Mouse (Mus musculus) mesoderm, embryonic 11.5 days (tissue): ENCODE data around the gene Fasn.

Source experiments
- DNase-seq: peaks from one replicate; pipeline ENCODE4 v3.0.0-alpha.2; 2012; ENCODE audit warnings: low read depth, low spot score

The Fasn gene

GRCm38 (mm10) chr11:120761811-120762671 lies 62.3 kb downstream of the Fasn start:
- no peak for DNase-seq

- DNase-seq = no peak
Observed at GRCm38 (mm10) chr11:120760236-120760635, 64.1 kb downstream of the Fasn start.
